Mouse (Mus musculus) heart, embryonic 15.5 days (tissue): Measurements from ENCODE around the gene Sec11a. TPM values are rescaled to one million over a fixed set of nuclear protein-coding genes. Genes with fewer than 3 reads are reported as not detected.

Experiments
- ATAC-seq: fragments of 200-750 bp; cut with Nextera tagmentation; replicated peaks from 2 replicates; pipeline ENCODE4 v1.8.0; 2017; ENCODE audit warnings: low read depth, moderate TSS enrichment; ENCODE audit not compliant: insufficient number of reproducible peaks, insufficient read depth, low FRiP score
- H3K27ac ChIP-seq: fragments of 300-500 bp; sonication (generic); 2 replicates; pipeline ENCODE4 v1.5.1; 2015; ENCODE audit warnings: mild to moderate bottlenecking, inconsistent platforms
- H3K27me3 ChIP-seq: fragments of 300-500 bp; sonication (generic); 2 replicates; pipeline ENCODE4 v1.6.1; 2015; ENCODE audit warnings: inconsistent platforms
- H3K36me3 ChIP-seq: fragments of 300-500 bp; sonication (generic); 2 replicates; pipeline ENCODE4 v1.6.1; 2015; ENCODE audit warnings: mild to moderate bottlenecking, inconsistent platforms
- H3K4me1 ChIP-seq: fragments of 300-500 bp; sonication (generic); replicated peaks from 2 replicates; pipeline ENCODE4 v1.6.1; 2015; ENCODE audit warnings: inconsistent platforms
- H3K4me2 ChIP-seq: fragments of 300-500 bp; sonication (generic); 2 replicates; pipeline ENCODE4 v1.6.1; 2015; ENCODE audit warnings: inconsistent platforms, mild to moderate bottlenecking, moderate library complexity
- H3K4me3 ChIP-seq: fragments of 300-500 bp; sonication (generic); 2 replicates; pipeline ENCODE4 v1.5.1; 2015; ENCODE audit warnings: mild to moderate bottlenecking, inconsistent platforms
- H3K9ac ChIP-seq: fragments of 300-500 bp; sonication (generic); 2 replicates; pipeline ENCODE4 v1.6.1; 2015; ENCODE audit warnings: mild to moderate bottlenecking, inconsistent platforms
- H3K9me3 ChIP-seq: fragments of 300-500 bp; sonication (generic); replicated peaks from 2 replicates; pipeline ENCODE4 v1.6.1; 2016; ENCODE audit warnings: inconsistent platforms
- WGBS: fragments of 180-500 bp; shearing (Covaris S2); methylation state at CpG from one replicate; pipeline ENCODE4 v1.1.7; 2015; ENCODE audit warnings: mixed read lengths; 5-methylcytosine and 5-hydroxymethylcytosine counted together
- polyA plus RNA-seq: library from polyadenylated mRNA; unstranded; fragments of >200 nt; fragmentation: Nextera tagmentation; extraction: Ambion mirVana; gene quantifications from 2 replicates; pipeline ENCODE4 v1.2.1, GENCODE M21; 2015

Sec11a gene
- polyA plus RNA-seq, 1 experiment from 2014 or later: 129 TPM

DNA sequence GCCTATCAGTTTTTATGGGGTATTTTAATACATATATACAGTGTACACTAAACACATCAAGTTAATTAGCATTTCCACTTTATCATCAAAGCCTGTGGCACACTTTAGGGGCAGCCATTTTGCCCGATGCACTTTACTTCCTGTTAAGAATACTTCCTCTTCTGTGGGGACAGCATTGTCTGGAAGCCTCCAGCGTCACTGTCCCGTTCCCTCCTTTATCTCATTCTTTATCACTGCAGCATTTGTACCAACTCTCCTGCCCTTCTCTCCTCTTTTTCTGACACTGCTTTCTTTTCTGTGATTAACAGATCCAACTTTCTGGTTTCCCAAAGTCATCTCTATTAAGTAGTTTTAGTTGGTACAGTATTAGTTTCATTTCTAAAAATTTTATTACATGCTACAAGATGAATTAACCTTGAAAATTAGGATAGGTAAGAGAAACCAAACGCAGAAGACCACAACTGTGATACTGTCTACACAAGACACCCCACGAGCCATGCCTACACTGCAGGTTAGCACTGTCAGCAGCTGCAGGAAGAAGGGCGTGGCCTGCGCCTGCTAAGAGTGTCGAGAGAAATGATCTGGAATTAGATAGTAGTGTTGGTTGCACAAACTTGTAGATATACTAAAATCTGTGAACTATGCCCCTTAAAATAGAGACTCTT lies 28.5 kb downstream of the Sec11a start:
- Histone ChIP-seq H3K9ac (no peak overlapping the region), H3K36me3 (peaks cover 51% of the 10 kb centered on the region), H3K4me3 (no peak overlapping the region), H3K27ac (no peak overlapping the region), H3K4me1 (peaks cover 3% of the 10 kb centered on the region), H3K4me2 (no peak overlapping the region), H3K27me3 (no peaks in the 10 kb centered on the region), H3K9me3 (no peaks in the 10 kb centered on the region)
- no peak for ATAC-seq
- WGBS: 68% methylated on average over 8 of the region's 8 CpGs

DNA sequence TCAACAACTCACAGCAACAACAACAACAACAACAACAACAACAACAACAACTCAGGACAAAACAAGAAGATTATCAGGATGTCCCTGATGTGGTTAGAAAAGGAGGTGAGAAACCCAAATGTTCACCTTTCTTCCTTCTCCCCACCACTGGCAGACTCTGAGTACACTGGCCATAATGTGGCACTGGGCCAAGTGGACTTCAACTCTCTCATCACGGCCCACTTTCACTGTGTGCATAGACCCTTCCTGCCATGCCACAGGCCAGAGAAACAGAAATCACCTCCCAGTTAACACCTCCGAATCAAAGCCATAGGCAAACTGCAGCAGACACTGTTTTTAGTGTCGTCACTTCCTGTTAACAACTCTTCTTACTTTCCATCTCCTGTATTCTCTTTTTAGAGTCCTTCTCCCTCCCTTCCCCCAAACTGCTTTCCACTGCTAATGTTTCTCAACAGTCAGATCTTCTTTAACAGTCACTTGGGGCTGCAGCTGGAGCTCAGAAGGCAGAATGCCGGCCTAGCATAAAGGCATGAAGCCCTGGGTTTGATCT lies 29.6 kb downstream of the Sec11a start:
- no peaks in the 10 kb centered on the region for H3K27me3 ChIP-seq
- H3K27ac ChIP-seq: no peak overlapping the region
- no peak overlapping the region for H3K9ac ChIP-seq
- H3K9me3 ChIP-seq: no peaks in the 10 kb centered on the region
- no peak overlapping the region for H3K4me3 ChIP-seq
- H3K4me1 ChIP-seq: no peaks in the 10 kb centered on the region
- no peak for ATAC-seq
- H3K36me3 ChIP-seq: peaks cover 62% of the 10 kb centered on the region
- WGBS: 70% methylated on average over 4 of the region's 4 CpGs
- no peak overlapping the region for H3K4me2 ChIP-seq

- Histone ChIP-seq H3K27ac (no peak overlapping the region), H3K27me3 (no peaks in the 10 kb centered on the region), H3K4me2 (no peak overlapping the region), H3K4me3 (no peak overlapping the region), H3K9ac (no peak overlapping the region), H3K9me3 (no peaks in the 10 kb centered on the region), H3K36me3 (peaks cover 52% of the 10 kb centered on the region), H3K4me1 (no peaks in the 10 kb centered on the region)
- ATAC-seq: no peak
- 82% methylated on average over 8 of the region's 8 CpGs for WGBS
Measured at GRCm38 (mm10) chr7:80912496-80912895, 35.1 kb downstream of the Sec11a start.

DNA sequence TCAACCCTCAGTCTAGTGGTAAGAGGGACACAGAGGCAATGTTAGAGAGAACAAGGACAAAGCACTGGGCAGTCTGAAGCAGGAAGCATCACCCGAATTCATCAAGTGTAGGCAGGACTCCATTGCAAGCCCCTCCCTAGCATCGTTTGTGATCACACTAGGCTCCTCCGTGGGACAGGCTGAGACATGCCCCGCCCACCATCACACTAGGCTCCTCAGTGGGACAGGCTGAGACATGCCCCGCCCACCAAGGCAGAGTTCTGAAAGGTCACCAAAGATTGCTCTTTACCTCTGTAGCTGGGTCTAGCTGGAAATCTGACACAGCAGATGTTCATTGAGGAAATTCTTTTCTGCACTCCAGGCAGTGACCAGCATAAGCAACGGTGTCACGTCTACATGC lies 36.5 kb downstream of the Sec11a start:
- 75% methylated on average over 7 of the region's 7 CpGs for WGBS

DNA sequence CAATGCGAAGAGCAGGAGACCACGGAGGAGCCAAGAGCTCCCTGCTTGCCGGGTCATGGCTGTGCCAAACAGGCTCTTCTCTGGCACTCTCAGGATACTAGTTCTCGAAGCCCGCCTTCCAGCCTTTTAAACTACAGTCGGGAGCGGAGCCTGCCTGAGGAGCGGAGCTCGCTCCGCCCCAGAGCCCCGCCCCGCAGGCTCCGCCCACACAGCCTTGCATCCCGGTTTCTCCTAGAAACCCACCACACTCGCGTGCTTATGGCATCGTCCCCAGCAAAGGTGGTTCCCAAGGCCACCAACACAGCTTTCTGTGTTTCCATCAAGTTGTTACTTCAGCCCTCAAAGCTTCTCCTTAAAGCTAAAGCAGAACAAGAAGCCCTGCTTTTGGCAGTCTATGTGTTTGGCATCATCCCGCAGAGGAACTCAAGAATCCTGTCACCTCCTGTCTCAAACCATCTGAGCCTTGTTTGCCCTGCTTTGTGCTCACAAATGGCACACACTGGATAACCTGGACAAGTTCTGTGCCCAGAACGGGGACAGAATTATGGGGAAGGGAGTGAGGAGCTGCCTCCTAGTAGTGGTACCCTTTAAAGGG lies 42.6 kb downstream of the Sec11a start, which contains the start of gene Nmb:
TSS of gene Nmb (minus strand) at position 156 of the 595 bp plus-strand sequence.
- Histone ChIP-seq H3K9ac (peak within 1 kb of the TSS; percentile 66), H3K4me3 (peak within 1 kb of the TSS; percentile 54), H3K4me2 (peak within 1 kb of the TSS; percentile 97), H3K9me3 (no peaks in the 10 kb centered on the region), H3K36me3 (0 out of 2 replicates have a peak, but pooled peaks cover 3% of the 10 kb centered on the region), H3K27me3 (no peaks in the 10 kb centered on the region), H3K27ac (no peak within 1 kb of the TSS), H3K4me1 (peaks cover 23% of the 10 kb centered on the region)
- 3% methylated on average over 19 of the region's 19 CpGs for WGBS
- no peak; the same call in 1 of the 2 replicates for ATAC-seq

More for the DNA sequence above, 36.5 kb downstream of the Sec11a start:
- no peaks in the 10 kb centered on the region for H3K9me3 ChIP-seq
- H3K9ac ChIP-seq: no peak overlapping the region
- H3K27me3 ChIP-seq: no peaks in the 10 kb centered on the region
- no peak for ATAC-seq
- no peak overlapping the region for H3K4me2 ChIP-seq
- H3K4me1 ChIP-seq: no peaks in the 10 kb centered on the region
- H3K36me3 ChIP-seq: peaks cover 39% of the 10 kb centered on the region
- H3K4me3 ChIP-seq: no peak overlapping the region
- no peak overlapping the region for H3K27ac ChIP-seq

DNA sequence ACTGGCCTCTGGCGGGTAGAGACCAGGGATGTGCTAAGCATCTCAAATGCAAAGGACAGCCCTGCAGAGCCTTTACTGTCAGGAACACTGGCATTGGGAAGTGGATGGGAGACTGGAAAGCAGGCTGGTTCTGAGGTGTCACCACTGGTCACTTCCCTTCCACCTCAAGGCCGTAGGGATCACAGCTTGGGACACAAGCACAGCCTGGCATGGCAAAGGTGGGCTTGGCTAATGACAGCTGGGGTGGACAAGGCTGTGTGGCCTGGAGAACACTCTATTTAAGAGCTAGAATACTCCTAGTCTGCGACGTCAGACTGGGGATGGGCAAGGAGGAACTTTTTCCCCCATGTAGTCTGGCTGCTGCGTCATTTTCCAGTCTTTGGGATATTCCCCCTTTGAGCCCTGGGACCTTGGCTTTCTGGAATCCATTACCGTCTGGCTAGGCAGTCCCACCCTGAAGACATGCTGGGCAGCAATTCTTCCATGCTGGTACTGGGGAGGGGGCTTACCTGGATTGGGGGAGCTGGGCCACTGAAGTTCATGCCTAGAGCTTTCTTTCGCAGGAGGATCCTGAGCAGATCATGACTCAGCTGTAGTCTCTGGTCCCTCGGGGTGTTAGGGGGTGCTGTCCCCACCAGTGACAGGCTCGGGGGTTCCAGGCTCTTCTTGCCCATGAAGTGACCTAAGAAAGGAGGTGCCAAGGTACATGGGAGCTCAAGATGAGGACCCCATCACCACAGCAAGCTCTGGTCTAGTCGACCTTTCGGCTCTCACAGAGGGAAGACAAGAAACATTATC lies 43.8 kb downstream of the Sec11a start:
- Histone ChIP-seq H3K9me3 (no peaks in the 10 kb centered on the region), H3K4me2 (peak overlapping the region; percentile 97), H3K36me3 (0 out of 2 replicates have a peak, but pooled peaks cover 3% of the 10 kb centered on the region), H3K27ac (no peak overlapping the region), H3K4me1 (peaks cover 25% of the 10 kb centered on the region), H3K4me3 (peak overlapping the region; percentile 54; the same call in 1 of the 2 replicates), H3K9ac (0 out of 2 replicates have a peak overlapping the region, but pooled peaks have one; percentile 66), H3K27me3 (no peaks in the 10 kb centered on the region)
- no peak for ATAC-seq
- 83% methylated on average over 11 of the region's 11 CpGs for WGBS

GRCm38 (mm10) chr7:80901541-80902274 lies 45.9 kb downstream of the Sec11a start:
- Histone ChIP-seq H3K36me3 (peaks cover 9% of the 10 kb centered on the region; the same call in 1 of the 2 replicates), H3K4me2 (peak overlapping the region; percentile 86), H3K4me1 (peaks cover 25% of the 10 kb centered on the region), H3K9me3 (no peaks in the 10 kb centered on the region), H3K27me3 (no peaks in the 10 kb centered on the region), H3K27ac (peak overlapping the region; percentile 85), H3K4me3 (peak overlapping the region; percentile 80), H3K9ac (peak overlapping the region; percentile 78)
- ATAC-seq: no peak
- 26% methylated on average over 15 of the region's 15 CpGs for WGBS

DNA sequence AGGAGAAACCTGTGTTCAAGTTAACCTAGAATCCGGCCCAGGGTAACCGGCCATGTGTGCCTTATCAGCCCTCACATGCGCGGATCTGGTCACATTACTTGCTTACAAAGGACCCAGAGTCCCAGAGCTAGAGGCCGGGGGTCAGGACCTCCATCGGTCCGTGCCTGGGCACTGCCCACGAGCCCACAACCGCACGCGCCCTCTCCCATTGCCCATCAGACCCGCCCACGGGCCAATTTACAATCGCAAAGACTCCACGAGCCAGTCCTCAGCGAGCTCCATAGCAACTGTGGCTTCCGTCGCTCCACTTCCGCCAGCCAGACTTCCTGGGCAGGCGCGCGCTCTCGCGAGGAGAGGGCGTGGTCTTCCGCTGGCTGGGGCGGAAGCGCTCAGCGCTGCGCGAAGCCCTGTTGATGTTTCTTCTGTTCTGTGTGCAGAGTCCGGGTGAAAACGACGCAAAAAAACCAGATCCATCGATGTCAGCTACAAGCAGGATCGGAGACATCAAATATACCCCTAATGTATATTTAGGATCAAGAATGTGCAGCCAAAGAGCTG lies 46.6 kb downstream of the Sec11a start, which contains the start of gene Wdr73:
TSS of gene Wdr73 (minus strand) at position 326 of the 558 bp plus-strand sequence.
- H3K9me3 ChIP-seq: no peaks in the 10 kb centered on the region
- peak within 1 kb of the TSS; percentile 80 for H3K4me3 ChIP-seq
- whole genome bisulfite sequencing: under 1% methylated on average over 36 of the region's 36 CpGs
- peak within 1 kb of the TSS; percentile 78 for H3K9ac ChIP-seq
- peak; percentile 94 for ATAC-seq
- peak within 1 kb of the TSS; percentile 86 for H3K4me2 ChIP-seq
- no peaks in the 10 kb centered on the region for H3K27me3 ChIP-seq
- H3K4me1 ChIP-seq: peaks cover 25% of the 10 kb centered on the region
- peaks cover 14% of the 10 kb centered on the region; the same call in 1 of the 2 replicates for H3K36me3 ChIP-seq
- peak within 1 kb of the TSS; percentile 85 for H3K27ac ChIP-seq

- Histone ChIP-seq H3K27ac (no peak overlapping the region), H3K4me1 (peaks cover 14% of the 10 kb centered on the region), H3K27me3 (no peaks in the 10 kb centered on the region), H3K36me3 (peaks cover 37% of the 10 kb centered on the region), H3K4me3 (no peak overlapping the region), H3K4me2 (no peak overlapping the region), H3K9me3 (no peaks in the 10 kb centered on the region), H3K9ac (no peak overlapping the region)
- 82% methylated on average over 4 of the region's 4 CpGs for WGBS
- no peak for ATAC-seq
Measured at GRCm38 (mm10) chr7:80897721-80898120, 49.9 kb downstream of the Sec11a start.

- Histone ChIP-seq H3K27ac (no peak overlapping the region), H3K36me3 (peaks cover 42% of the 10 kb centered on the region), H3K4me3 (no peak overlapping the region), H3K4me1 (peaks cover 14% of the 10 kb centered on the region), H3K9me3 (no peaks in the 10 kb centered on the region), H3K9ac (no peak overlapping the region), H3K27me3 (no peaks in the 10 kb centered on the region), H3K4me2 (no peak overlapping the region)
- 82% methylated on average over 7 of the region's 7 CpGs for WGBS
- ATAC-seq: no peak
Measured at GRCm38 (mm10) chr7:80897134-80897533, 50.4 kb downstream of the Sec11a start.
